ENCODE assay signal across 15 mouse cellular contexts in the genomic region with DNA sequence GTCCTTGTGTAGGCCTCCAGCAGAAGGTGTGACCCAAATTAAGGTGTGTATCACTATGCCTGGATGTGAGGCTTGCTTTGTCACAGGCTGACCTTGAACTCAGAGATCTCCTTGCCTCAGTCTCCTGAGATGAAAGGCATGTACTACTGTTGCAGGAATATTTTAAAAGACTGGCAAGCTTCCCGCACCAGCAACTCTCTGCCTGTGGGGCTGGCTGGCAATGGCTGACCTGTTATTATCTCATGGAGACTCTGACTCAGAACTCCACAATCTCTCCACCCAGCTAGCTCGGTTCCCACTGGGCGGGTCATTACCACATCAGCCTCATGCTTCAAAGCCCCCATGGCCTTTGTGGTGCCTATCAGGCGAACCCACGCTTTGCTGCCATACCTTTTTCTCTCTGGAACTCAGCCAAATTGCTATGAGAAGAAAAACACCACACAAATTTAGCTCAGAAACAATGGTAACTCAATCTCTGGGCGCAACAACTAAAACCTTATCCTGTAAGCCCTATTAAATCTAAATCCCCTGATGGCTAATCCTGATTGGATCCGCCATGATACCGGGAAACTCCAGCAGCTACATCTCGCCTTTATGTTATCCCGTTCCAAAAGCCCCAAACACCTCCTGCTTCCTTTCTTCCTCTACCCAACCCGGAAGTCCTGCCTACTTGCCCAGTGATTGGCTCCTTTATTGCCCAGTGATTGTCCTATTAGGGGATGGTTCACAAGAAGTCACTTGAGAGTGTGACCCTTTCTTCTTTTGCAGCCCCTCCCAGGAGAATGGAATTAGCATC. TPM values are rescaled to one million over a fixed set of nuclear protein-coding genes. Genes with fewer than 3 reads are reported as not detected.
A peak's percentile ranks its signal among the peaks of the same experiment; 100 is the strongest.
DNase-seq lines count a peak whose midpoint lies in the region; ATAC-seq and TF ChIP-seq lines count a peak whose summit lies in the region.
"Had no signal": no experiment of that assay in that cellular context is flagged by ENCODE, and none has a peak within 500 bp of the region (broad histone marks: within the 10 kb centered on the region; RNA-seq: fewer than 3 reads in every experiment).

No protein-coding gene starts in this region.

- H3K36me3 ChIP-seq in stomach, postnatal 0 days (ENCODE audit: control insufficient read depth, insufficient read depth, low read length), result no peaks in the 10 kb centered on the region
- H3K36me3 ChIP-seq: embryonic facial prominence, embryonic 13.5 days; neural tube, embryonic 12.5 days had no signal

- no peak overlapping the region for H3K9ac ChIP-seq in stomach, postnatal 0 days (ENCODE audit: low read length)
- H3K9ac ChIP-seq: embryonic facial prominence, embryonic 13.5 days; neural tube, embryonic 12.5 days had no signal

- TF ChIP-seq CTCF in stomach, postnatal 0 days (IDR thresholded peaks at IDR 0.05; ENCODE audit: low read depth), result no peak

- TF ChIP-seq EP300 in stomach, postnatal 0 days (optimal IDR thresholded peaks at IDR 0.05), result no peak

- H3K27me3 ChIP-seq in stomach, postnatal 0 days (ENCODE audit: control insufficient read depth, insufficient read depth, low read length), result no peaks in the 10 kb centered on the region
- H3K27me3 ChIP-seq: embryonic facial prominence, embryonic 13.5 days; neural tube, embryonic 12.5 days had no signal

- H3K4me2 ChIP-seq in stomach, postnatal 0 days (replicated peaks; ENCODE audit: low read depth), result no peak overlapping the region
- H3K4me2 ChIP-seq: embryonic facial prominence, embryonic 13.5 days; neural tube, embryonic 12.5 days had no signal

- H3K4me3 ChIP-seq in stomach, postnatal 0 days (ENCODE audit: low read depth, low read length), result no peak overlapping the region
- H3K4me3 ChIP-seq: embryonic facial prominence, embryonic 13.5 days; neural tube, embryonic 12.5 days had no signal

- DNase-seq in retina, adult 2 months (ENCODE audit: low read depth, low spot score), result peak; percentile 43
- no peak for DNase-seq in retina, embryonic 14.5 days (ENCODE audit: low spot score)
- peak; percentile 27 for DNase-seq in Muller cell, postnatal 12 days (ENCODE audit: inconsistent ontology term)
- DNase-seq in liver, result peak; percentile 65
- peak; percentile 63 for DNase-seq in stomach, postnatal 0 days (ENCODE audit: low spot score)
- no peak for DNase-seq in right cerebral cortex, postnatal 4 days
- DNase-seq in kidney, adult 8-10 months, result no peak
- no peak for DNase-seq in urinary bladder, postnatal 4 days (ENCODE audit: low spot score in 2 of 2)
- DNase-seq: adrenal gland, adult 8-10 months; cerebellum, adult 11-12 months; heart, postnatal 10 days; kidney, postnatal 10 days; lung, postnatal 4 days had no signal

- WGBS in stomach, postnatal 0 days, result 57% methylated on average over 11 of the region's 11 CpGs

- H3K27ac ChIP-seq in stomach, postnatal 0 days (replicated peaks), result peak overlapping the region; percentile 24; the same call in 1 of the 2 replicates
- H3K27ac ChIP-seq: embryonic facial prominence, embryonic 13.5 days; neural tube, embryonic 12.5 days had no signal

- H3K4me1 ChIP-seq in stomach, postnatal 0 days (replicated peaks; ENCODE audit: control insufficient read depth, insufficient read depth), result no peaks in the 10 kb centered on the region
- H3K4me1 ChIP-seq: embryonic facial prominence, embryonic 13.5 days; neural tube, embryonic 12.5 days had no signal

- peaks cover 5% of the 10 kb centered on the region; the same call in 1 of the 2 replicates for H3K9me3 ChIP-seq in stomach, postnatal 0 days (ENCODE audit: control insufficient read depth, low read length)

- peak; percentile 71 for ATAC-seq in stomach, postnatal 0 days (ENCODE audit: low FRiP score, low TSS enrichment)

RNA-seq across cellular contexts. Expression of a gene that starts 8.6 kb away (rescaled TPM):
- 67.1 and 70.8 TPM in 2 replicates for polyA plus RNA-seq in stomach, postnatal 0 days (2015; fragmentation: Nextera tagmentation; extraction: Ambion mirVana)

Comparison
In these comparisons a context has a peak if more than half of its experiments do, and no peak if none do; other contexts are left out.
1. DNase-seq: peak in retina, adult 2 months (single experiment), Muller cell, postnatal 12 days (single experiment), liver (single experiment) and stomach, postnatal 0 days (single experiment); none in retina, embryonic 14.5 days (single experiment), right cerebral cortex, postnatal 4 days (single experiment), kidney, adult 8-10 months (0 of 2) and urinary bladder, postnatal 4 days (0 of 2).